Mouse (Mus musculus) kidney, adult 2 months (tissue): Measurements from ENCODE around the gene Ankfn1.

ENCODE experiments used
- CTCF ChIP-seq: fragments of 200-500 bp; conservative IDR thresholded peaks from 2 replicates; pipeline ENCODE4 v1.5.1; 2011; ENCODE audit warnings: low read depth, mild to moderate bottlenecking, control low read depth, low read length, moderate library complexity, mixed read lengths; ENCODE audit not compliant: insufficient read depth, insufficient read length
- POLR2A ChIP-seq: fragments of 200-500 bp; IDR thresholded peaks from one replicate; pipeline ENCODE4 v1.6.1; 2011; ENCODE audit warnings: low read depth, low read length, control low read depth

- TF ChIP-seq CTCF (no peak), POLR2A (no peak)
Observed at GRCm38 (mm10) chr11:89450406-89450805, 327.0 kb downstream of the Ankfn1 start.
